Mouse (Mus musculus) bone marrow macrophage, adult 2 months (primary cell): Measurements from ENCODE around the gene Mprip.

Experiments used
- CTCF ChIP-seq: IDR thresholded peaks from 2 replicates; pipeline ENCODE4 v1.5.1; 2012; ENCODE audit warnings: low read depth, mild to moderate bottlenecking, low read length, moderate library complexity
- POLR2A ChIP-seq: IDR thresholded peaks from 2 replicates; pipeline ENCODE4 v1.6.1; 2012; ENCODE audit warnings: mild to moderate bottlenecking, low read depth, low read length, borderline replicate concordance

- no peak for TF ChIP-seq CTCF
- TF ChIP-seq POLR2A: no peak
These were observed 18.7 kb upstream of the Mprip start for GRCm38 (mm10) chr11:59642420-59642819.
